Mouse (Mus musculus) R1 (cell line): Measurements from ENCODE around the gene Pced1b.

Source experiments
- DNase-seq: peaks from one replicate; pipeline ENCODE4 v3.0.0-alpha.2; 2018; ENCODE audit warnings: low read depth, low spot score

The Pced1b gene

GRCm38 (mm10) chr15:97394561-97394960, 147.7 kb downstream of the Pced1b start:
- DNase-seq, result peak; percentile 94

DNA sequence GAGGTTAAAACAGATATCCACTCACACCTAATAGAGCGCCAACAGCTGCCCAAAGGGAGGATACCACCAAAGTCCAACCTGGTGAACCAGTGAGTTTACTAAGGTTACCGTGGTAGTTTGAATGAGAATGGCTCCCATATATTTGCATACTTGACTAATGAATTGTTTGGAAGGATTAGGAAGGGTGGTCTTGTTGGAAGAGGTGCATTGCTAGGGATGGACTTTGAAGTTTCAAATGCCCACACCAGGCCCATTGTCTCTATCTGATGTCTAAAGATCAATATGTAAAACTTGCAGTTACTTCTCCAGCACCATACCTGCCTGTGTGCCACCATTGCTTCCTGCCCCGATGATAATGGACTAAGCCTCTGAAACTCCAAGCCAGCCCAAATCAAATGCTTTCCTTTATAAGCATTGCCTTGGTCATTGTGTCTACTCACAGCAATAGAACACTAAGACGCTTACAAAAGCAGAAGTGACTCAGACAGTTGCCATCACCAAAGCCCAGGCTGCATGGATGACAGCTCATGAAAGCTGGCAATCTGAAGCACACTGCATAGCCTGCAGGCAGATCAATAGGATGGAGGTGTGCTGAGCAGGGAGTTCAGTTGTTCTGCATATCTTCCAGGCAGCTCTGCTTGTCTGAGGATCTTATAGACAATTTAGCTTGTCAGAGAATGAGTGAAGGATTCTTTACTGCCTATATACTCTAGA, 149.8 kb downstream of the Pced1b start:
- DNase-seq, result no peak

DNA sequence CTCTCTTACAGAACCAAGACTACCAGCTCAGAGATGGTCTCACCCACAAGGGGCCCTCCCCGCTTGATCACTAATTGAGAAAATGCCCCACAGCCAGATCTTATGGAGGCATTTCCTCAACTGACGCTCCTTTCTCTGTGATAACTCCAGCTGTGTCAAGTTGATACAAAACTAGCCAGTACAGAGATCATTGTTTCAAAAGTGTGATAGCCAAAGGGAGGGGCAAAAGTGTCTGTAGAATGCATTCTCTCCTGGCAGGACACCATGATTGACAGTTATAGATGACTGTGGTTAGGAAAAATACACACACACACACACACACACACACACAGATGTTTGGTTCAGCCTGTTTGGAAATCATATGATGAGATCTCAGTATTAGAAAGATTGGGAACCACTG, 150.9 kb downstream of the Pced1b start:
- no peak for DNase-seq

- DNase-seq, result no peak
Observed at GRCm38 (mm10) chr15:97400866-97401265, 154.0 kb downstream of the Pced1b start.

DNA sequence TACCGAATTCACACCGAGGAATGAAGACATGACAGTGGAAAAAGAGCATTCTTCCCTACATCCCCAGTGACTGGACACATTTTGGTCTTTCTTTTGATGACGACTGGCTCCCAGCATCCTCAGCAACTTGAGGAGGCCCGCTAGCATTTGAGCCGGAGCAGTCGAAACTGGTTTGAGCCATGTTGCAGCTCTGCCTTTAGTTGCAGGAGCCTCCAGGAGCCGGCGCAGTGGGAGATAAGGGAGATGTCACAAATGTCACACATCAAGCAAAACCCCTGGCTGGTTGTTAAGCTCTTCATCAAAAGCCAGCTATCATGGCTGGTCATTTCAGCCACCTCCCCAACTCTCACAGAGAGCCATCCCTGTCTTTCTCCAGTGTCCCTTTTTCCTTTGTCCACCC, 157.6 kb downstream of the Pced1b start:
- DNase-seq, result no peak

- DNase-seq, result no peak
Observed at GRCm38 (mm10) chr15:97404998-97405397, 158.1 kb downstream of the Pced1b start.

DNA sequence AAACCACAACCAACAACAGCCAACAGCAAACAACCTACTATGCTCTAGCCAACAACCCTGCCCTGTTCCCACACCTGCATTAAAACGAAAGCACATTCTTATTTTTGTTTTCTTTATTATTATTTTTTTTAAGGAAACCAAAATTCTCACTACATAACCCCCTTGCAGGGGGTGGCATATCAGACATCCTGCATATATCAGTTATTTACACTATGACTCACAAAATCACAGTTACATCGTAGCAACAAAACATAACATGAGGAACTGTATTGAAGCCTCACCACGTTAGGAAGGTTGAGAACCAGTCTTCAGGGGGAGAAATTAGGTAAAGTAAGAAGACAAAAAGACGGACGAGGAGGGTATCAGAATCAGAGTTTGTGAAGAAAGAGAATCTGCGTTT, 159.2 kb downstream of the Pced1b start:
- no peak for DNase-seq

GRCm38 (mm10) chr15:97407496-97408454, 160.9 kb downstream of the Pced1b start:
- DNase-seq, result no peak

DNA sequence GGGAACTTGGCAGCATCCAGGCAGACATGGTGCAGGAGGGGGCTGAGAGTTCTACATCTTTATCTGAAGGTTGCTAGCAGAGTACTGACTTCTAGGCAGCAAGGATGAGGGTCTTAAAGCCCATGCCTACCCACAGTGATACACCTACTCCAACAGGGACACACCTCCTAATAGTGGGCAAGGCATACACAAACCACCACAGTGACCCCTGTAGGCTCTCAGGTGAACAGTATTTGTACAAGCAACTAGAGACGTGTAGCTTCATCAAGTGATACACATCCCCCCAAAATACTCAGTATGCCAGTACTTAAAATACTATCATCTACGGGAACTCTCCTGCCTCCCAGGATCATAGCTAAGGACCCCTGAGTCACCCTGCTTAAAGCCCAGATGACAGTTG, 164.2 kb downstream of the Pced1b start:
- peak; percentile 61 for DNase-seq

GRCm38 (mm10) chr15:97411671-97412070, 164.8 kb downstream of the Pced1b start:
- peak; percentile 78 for DNase-seq

DNA sequence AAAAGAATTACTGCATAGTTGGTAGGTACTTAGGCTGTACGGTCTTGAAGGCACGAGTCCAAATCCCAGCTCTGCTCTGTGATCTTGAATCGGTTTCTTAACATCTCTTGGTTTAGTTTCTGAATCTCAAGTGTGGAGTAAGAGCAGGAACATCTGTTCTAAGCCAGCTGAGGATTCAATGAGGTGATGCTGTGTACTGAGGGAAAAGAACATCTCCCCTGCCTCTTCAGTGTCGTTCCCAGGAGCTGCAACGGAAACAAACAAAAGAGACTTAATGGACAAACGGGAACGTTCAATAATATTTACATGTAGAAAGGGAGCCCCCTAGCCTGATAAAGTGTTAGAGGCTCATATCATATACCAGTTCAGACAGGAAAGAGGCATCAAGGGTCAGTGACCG, 165.4 kb downstream of the Pced1b start:
- no peak for DNase-seq

GRCm38 (mm10) chr15:97412861-97413260, 166.0 kb downstream of the Pced1b start:
- peak; percentile 72 for DNase-seq

GRCm38 (mm10) chr15:97414718-97415413, 168.0 kb downstream of the Pced1b start:
- no peak for DNase-seq

DNA sequence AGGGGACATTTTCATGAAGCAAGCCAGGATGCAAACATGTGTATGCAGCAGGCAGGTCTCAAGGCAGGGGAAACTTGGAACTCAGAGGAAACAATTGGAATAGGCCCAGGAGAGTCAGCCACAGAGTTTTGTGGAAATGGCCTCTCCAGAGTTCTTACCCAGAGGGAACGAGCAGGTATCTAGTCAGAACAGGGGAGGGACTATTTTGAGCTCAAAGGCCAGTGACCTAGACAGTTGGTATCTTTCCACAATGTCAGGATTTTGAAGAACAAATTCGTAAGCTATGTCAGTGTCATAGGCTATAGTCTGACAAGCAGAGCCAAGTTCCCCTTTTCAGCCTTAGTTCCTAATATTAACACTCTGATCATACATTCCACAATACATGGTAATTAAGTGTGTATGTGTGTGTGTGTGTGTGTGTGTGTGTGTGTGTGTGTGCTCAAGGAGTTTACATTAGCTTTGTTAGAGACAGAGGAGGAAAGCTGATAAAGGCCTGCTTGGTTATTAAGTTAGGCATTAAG, 168.6 kb downstream of the Pced1b start:
- no peak for DNase-seq

GRCm38 (mm10) chr15:97420292-97420691, 173.4 kb downstream of the Pced1b start:
- no peak for DNase-seq

- DNase-seq, result peak; percentile 97
Observed at GRCm38 (mm10) chr15:97421533-97421932, 174.6 kb downstream of the Pced1b start.

DNA sequence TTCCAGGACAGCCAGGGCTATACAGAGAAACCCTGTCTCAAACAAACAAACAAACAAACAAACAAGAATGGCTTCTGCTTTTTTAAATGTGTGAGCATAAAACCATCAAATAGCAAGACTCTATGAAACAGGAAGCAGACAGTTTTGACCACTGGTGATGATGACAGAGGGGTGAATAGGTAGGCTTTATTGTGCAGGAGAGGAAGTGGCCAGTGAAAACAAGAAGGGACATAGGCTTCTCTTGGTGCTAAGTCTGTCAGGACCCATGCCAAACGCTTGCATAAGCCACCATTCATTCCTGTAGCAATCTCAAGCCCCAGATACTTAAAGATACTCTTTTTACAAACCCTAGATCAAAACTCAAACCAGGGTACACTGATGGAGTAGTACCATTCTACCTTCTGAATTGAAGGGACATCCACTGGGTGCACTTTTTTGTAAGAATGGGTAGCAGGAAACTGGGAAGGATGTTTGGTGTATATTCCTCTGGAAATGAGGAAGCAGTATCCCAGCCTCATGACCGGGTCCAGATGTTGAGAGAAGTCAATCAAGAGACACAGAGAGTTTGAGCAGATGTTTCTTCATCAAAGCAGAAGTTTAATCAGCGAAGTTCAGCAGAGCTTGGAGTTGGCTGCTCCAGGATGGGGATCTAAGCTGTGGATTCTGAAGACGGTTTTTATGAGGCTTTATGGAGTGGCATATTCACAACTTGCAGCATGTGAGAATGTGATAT, 175.5 kb downstream of the Pced1b start:
- no peak for DNase-seq

- peak; percentile 71 for DNase-seq
Observed at GRCm38 (mm10) chr15:97424375-97424774, 177.5 kb downstream of the Pced1b start.

- DNase-seq, result no peak
Observed at GRCm38 (mm10) chr15:97424961-97425360, 178.1 kb downstream of the Pced1b start.

GRCm38 (mm10) chr15:97429201-97429900, 182.4 kb downstream of the Pced1b start:
- peak; percentile 72 for DNase-seq

DNA sequence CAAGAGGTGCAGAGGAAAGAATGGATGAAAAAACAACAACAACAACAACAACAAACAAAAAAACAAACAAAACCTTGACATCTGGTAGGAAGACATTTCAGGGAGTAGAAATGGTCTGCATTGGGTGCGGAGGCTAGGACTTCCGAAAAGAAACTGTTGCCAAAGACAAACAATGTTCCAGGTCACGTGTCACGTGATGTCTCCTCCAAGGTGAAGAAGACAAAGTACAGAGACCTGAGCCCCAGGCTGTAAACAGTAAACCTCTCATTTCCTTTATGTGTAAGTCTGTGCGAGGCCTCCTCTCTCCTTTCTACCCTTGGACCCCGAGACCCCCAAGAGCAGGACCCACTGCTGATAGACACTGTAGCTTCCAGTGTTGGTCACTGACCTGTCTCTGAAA, 184.6 kb downstream of the Pced1b start:
- DNase-seq, result no peak
